Mouse (Mus musculus) intestine, embryonic 15.5 days (tissue): ENCODE measurements around the gene Pde1c. TPM values are rescaled to one million over a fixed set of nuclear protein-coding genes. Genes with fewer than 3 reads are reported as not detected.
"Not testable (repeated sequence)": the region's sequence is repeated elsewhere in the genome, so short reads cannot be mapped to it uniquely, and the experiment has no call there.

Experiments used
- ATAC-seq: fragments of 200-750 bp; cut with Nextera tagmentation; 2 replicates; pipeline ENCODE4 v1.8.0; 2017; ENCODE audit warnings: moderate TSS enrichment, moderate library complexity
- H3K27ac ChIP-seq: fragments of 300-500 bp; sonication (generic); 2 replicates; pipeline ENCODE4 v1.5.1; 2015; ENCODE audit warnings: mild to moderate bottlenecking, inconsistent platforms
- H3K27me3 ChIP-seq: fragments of 300-500 bp; sonication (generic); replicated peaks from 2 replicates; pipeline ENCODE4 v1.6.1; 2015; ENCODE audit warnings: inconsistent platforms
- H3K36me3 ChIP-seq: fragments of 300-500 bp; sonication (generic); 2 replicates; pipeline ENCODE4 v1.6.1; 2015; ENCODE audit warnings: inconsistent platforms
- H3K4me1 ChIP-seq: fragments of 300-500 bp; sonication (generic); replicated peaks from 2 replicates; pipeline ENCODE4 v1.6.1; 2015; ENCODE audit warnings: inconsistent platforms
- H3K4me2 ChIP-seq: fragments of 300-500 bp; sonication (generic); replicated peaks from 2 replicates; pipeline ENCODE4 v1.6.1; 2015; ENCODE audit warnings: mild to moderate bottlenecking, inconsistent platforms
- H3K4me3 ChIP-seq: fragments of 300-500 bp; sonication (generic); replicated peaks from 2 replicates; pipeline ENCODE4 v1.5.1; 2015; ENCODE audit warnings: inconsistent platforms
- H3K9ac ChIP-seq: fragments of 300-500 bp; sonication (generic); 2 replicates; pipeline ENCODE4 v1.6.1; 2015; ENCODE audit warnings: inconsistent platforms
- H3K9me3 ChIP-seq: fragments of 300-500 bp; sonication (generic); 2 replicates; pipeline ENCODE4 v1.6.1; 2016; ENCODE audit warnings: inconsistent platforms
- WGBS: fragments of 180-500 bp; shearing (Covaris S2); methylation state at CpG from one replicate; pipeline ENCODE4 v1.1.7; 2015; 5-methylcytosine and 5-hydroxymethylcytosine counted together
- polyA plus RNA-seq: library from polyadenylated mRNA; unstranded; fragments of >200 nt; fragmentation: Nextera tagmentation; extraction: Ambion mirVana; gene quantifications from 2 replicates; pipeline ENCODE4 v1.2.1, GENCODE M21; 2015

Gene Pde1c
- 1.9 TPM in 2 replicates for polyA plus RNA-seq

GRCm38 (mm10) chr6:56568470-56569372, at the start of gene Pde1c:
Gene Pde1c, minus strand, starts transcription at chr6:56569103.
- Histone ChIP-seq H3K27ac (no peak within 1 kb of the TSS), H3K36me3 (no peaks in the 10 kb centered on the region), H3K4me1 (no peaks in the 10 kb centered on the region), H3K4me2 (peak within 1 kb of the TSS; percentile 99), H3K27me3 (peaks cover 6% of the 10 kb centered on the region; the same call in 1 of the 2 replicates), H3K9me3 (no peaks in the 10 kb centered on the region), H3K9ac (peak within 1 kb of the TSS; percentile 58), H3K4me3 (peak within 1 kb of the TSS; percentile 73)
- under 1% methylated on average over 48 of the region's 48 CpGs for WGBS
- ATAC-seq: peak; percentile 90

DNA sequence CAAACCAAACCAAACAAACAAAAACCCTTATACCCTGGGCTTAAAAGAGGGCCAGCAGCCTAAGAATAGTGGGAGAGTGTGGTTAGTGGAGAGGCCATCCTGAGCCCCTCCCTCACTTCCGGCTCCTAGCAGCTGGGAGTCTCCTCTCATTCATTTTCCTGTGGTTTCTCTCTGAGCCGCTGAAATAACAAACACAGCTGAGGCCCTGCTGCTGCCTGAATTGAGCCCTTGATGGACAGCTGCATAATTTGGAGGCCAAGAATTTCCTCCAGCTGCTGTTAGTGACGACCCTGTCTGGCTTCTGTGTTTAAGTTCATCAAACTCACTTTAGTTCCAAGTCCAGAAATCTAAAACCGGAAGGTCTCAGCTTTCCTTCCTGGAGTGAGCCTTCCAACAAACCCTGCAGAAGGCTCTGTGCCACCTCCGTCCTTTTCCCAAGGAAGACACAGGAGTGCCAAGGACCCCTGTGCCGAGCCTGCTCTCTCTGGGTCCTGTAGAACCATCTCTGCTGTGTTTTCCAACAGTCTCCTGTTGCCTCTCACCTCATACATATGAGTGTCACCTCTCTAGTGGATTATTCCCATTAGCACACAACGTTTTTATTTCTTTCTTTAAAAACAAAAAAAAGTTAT, 48.2 kb upstream of the Pde1c start:
- 11% methylated on average over 7 of the region's 7 CpGs for WGBS
- Histone ChIP-seq H3K9ac (no peak overlapping the region), H3K9me3 (no peaks in the 10 kb centered on the region), H3K4me3 (no peak overlapping the region), H3K27me3 (no peaks in the 10 kb centered on the region), H3K36me3 (no peaks in the 10 kb centered on the region), H3K27ac (peak overlapping the region; percentile 71), H3K4me1 (no peaks in the 10 kb centered on the region), H3K4me2 (no peak overlapping the region)
- peak; percentile 87 for ATAC-seq

DNA sequence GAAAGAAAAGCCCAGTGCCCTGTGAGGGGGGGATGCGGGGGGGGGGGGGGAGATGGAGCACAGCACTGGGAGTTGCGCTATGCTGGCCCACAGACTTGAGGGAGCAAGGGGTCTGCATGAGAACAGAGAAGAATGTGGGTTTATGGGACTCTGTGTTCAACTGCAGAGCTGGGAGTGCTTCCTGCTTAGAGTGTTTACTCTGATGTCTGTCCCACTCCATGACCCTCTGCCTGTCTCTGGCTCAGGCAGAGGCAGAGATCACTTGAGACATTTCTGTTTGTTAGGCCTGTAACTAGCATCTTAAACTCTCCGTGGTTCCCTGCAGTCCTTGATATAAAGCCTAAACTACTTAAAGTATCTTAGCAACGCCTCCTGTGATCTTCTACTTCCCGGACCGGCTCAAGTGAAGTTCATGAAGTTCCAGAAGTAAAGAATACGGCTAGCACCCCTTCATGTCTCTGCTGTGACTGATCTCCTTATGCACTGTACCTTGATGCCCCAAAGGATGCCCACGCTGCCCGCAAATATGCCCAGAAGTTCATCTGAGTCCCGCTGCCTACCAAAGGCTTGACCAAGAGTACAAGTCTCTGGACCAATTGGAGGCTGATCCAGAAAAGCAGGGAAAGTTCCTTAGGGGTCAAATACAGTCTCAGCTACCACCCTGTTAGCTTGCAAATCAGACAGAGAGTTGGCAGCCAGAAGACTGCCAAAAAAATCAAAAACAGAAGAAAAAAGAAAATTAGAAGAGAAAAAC, 47.5 kb upstream of the Pde1c start:
- 48% methylated on average over 10 of the region's 10 CpGs for WGBS
- ATAC-seq: peak; percentile 51
- H3K4me2 ChIP-seq: no peak overlapping the region
- H3K9me3 ChIP-seq: no peaks in the 10 kb centered on the region
- no peaks in the 10 kb centered on the region for H3K4me1 ChIP-seq
- no peaks in the 10 kb centered on the region for H3K36me3 ChIP-seq
- no peak overlapping the region for H3K4me3 ChIP-seq
- peak overlapping the region; percentile 71 for H3K27ac ChIP-seq
- no peak overlapping the region for H3K9ac ChIP-seq
- no peaks in the 10 kb centered on the region for H3K27me3 ChIP-seq

DNA sequence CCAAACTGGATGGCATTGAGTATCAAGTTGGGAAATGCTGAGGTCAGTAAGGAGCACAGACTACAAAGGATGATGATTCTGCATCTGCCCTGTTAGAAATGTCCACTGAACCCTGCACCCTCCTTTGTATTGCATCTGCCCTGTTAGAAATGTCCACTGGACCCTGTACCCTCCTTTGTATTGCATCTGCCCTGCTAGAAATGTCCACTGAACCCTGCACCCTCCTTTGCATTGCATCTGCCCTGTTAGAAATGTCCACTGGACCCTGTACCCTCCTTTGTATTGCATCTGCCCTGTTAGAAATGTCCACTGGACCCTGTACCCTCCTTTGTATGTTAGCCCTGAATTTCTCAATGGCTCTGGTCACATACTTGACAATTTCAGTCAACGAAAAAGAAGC, 40.6 kb upstream of the Pde1c start:
- H3K9ac ChIP-seq, H3K4me1 ChIP-seq, H3K4me2 ChIP-seq, H3K9me3 ChIP-seq, H3K4me3 ChIP-seq, H3K27ac ChIP-seq, H3K27me3 ChIP-seq, ATAC-seq, H3K36me3 ChIP-seq: not testable (repeated sequence)
- 65% methylated on average over 1 of the region's 1 CpGs for WGBS

GRCm38 (mm10) chr6:56608277-56608676, 39.4 kb upstream of the Pde1c start:
- 5% methylated on average over 4 of the region's 4 CpGs for WGBS
- Histone ChIP-seq H3K4me1 (no peaks in the 10 kb centered on the region), H3K27ac (no peak overlapping the region), H3K4me3 (no peak overlapping the region), H3K4me2 (no peak overlapping the region), H3K9ac (no peak overlapping the region), H3K36me3 (no peaks in the 10 kb centered on the region), H3K27me3 (no peaks in the 10 kb centered on the region), H3K9me3 (no peaks in the 10 kb centered on the region)
- ATAC-seq: no peak

GRCm38 (mm10) chr6:56579568-56579967, 10.7 kb upstream of the Pde1c start:
- Histone ChIP-seq H3K27ac (no peak overlapping the region), H3K27me3 (no peaks in the 10 kb centered on the region), H3K4me1 (no peaks in the 10 kb centered on the region), H3K4me3 (no peak overlapping the region), H3K9ac (no peak overlapping the region), H3K9me3 (no peaks in the 10 kb centered on the region), H3K4me2 (no peak overlapping the region), H3K36me3 (no peaks in the 10 kb centered on the region)
- no peak for ATAC-seq
- 48% methylated on average over 1 of the region's 1 CpGs for WGBS

DNA sequence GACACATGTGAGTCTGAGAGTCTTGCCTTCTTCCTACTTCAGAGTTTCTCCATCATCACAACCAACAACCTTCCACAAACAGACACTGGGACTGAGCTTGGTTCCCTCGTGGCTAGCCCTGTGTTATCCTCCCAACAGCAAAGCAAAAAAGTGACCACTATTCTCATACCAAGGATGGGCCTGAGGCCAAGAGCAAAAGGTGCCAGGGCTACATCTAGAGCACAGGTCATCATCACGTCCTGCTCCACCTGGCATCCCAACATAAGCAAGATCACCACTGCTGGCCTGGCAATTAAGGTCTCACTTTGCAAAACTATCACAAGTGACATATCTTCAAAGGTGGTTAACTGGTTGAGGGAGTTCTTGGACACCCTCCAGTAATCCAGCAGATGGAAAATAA, 8.0 kb downstream of the Pde1c start:
- Histone ChIP-seq H3K27me3 (no peaks in the 10 kb centered on the region), H3K27ac (no peak overlapping the region), H3K4me2 (no peak overlapping the region), H3K36me3 (no peaks in the 10 kb centered on the region), H3K9ac (no peak overlapping the region), H3K4me1 (0 out of 2 replicates have a peak, but pooled peaks cover 2% of the 10 kb centered on the region), H3K9me3 (no peaks in the 10 kb centered on the region), H3K4me3 (no peak overlapping the region)
- WGBS: 62% methylated on average over 2 of the region's 2 CpGs
- ATAC-seq: no peak

DNA sequence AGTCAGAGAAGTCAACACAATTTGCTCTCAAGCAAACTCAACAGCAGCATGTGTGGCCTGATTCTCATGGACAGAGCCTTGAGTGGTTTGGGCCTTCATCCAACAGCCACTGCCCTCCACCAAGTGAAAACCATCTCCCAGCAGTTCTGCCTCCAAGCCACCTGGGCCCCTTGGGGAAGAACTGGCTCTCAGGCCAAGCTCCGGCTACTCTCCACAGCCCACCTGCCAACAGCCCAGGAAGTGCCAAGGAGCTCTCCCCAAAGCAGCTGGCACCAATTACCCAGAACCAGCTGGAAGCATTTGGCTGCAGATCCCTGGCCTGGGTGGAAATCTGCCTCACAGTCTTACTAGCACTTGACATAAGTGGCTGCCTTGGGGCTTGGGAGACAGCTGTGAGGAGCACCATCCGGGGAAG, 8.4 kb downstream of the Pde1c start:
- Histone ChIP-seq H3K4me1 (0 out of 2 replicates have a peak, but pooled peaks cover 2% of the 10 kb centered on the region), H3K9ac (no peak overlapping the region), H3K36me3 (no peaks in the 10 kb centered on the region), H3K4me3 (no peak overlapping the region), H3K27me3 (no peaks in the 10 kb centered on the region), H3K4me2 (no peak overlapping the region), H3K9me3 (no peaks in the 10 kb centered on the region), H3K27ac (no peak overlapping the region)
- ATAC-seq: peak; percentile 63; the same call in 1 of the 2 replicates
- 69% methylated on average over 2 of the region's 2 CpGs for WGBS

DNA sequence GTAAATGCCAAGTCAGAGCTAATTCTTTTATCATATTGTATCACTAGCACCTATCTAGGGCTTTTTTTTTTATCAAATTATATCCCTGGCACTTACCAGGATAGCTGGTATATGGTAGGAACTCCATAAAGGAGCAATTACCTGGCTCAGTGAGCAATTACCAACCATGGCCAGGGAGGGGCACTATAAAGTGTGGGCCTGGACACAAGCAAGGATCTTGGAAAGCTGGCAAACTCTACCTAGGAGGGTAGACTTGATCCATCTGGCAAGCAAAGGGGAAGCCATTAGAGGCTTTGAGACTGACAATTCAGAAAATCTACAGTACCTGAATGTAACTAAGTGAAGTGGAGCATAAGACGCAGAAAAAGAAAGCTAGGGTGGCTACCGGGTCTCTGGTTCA, 10.2 kb downstream of the Pde1c start:
- Histone ChIP-seq H3K4me1 (0 out of 2 replicates have a peak, but pooled peaks cover 2% of the 10 kb centered on the region), H3K27ac (no peak overlapping the region), H3K9me3 (no peaks in the 10 kb centered on the region), H3K4me3 (no peak overlapping the region), H3K4me2 (no peak overlapping the region), H3K9ac (no peak overlapping the region), H3K36me3 (no peaks in the 10 kb centered on the region), H3K27me3 (no peaks in the 10 kb centered on the region)
- WGBS: 94% methylated on average over 2 of the region's 2 CpGs
- ATAC-seq: no peak

DNA sequence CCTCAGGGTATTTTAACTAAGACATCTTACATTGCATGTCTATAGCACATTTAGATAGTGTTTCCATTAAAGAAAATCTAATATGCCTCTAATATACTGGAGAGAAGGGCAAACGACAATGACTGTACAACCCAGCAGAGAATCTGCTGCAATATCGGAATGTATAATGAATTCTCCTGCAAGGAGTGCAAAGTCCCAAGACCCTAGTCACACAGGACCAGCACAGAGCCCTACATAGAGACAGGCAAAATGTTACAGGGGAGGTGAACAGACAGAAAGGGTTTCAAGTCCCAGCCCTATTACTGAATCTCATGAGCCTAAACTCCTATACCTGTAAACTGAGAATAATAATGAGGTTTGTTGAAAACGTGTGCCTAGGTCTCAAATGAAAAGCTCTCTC, 13.1 kb downstream of the Pde1c start:
- no peaks in the 10 kb centered on the region for H3K36me3 ChIP-seq
- 0 out of 2 replicates have a peak, but pooled peaks cover 2% of the 10 kb centered on the region for H3K4me1 ChIP-seq
- no peak overlapping the region for H3K9ac ChIP-seq
- no peaks in the 10 kb centered on the region for H3K27me3 ChIP-seq
- no peak overlapping the region for H3K4me3 ChIP-seq
- WGBS: 72% methylated on average over 3 of the region's 3 CpGs
- H3K4me2 ChIP-seq: no peak overlapping the region
- ATAC-seq: no peak
- H3K27ac ChIP-seq: no peak overlapping the region
- H3K9me3 ChIP-seq: no peaks in the 10 kb centered on the region

GRCm38 (mm10) chr6:56555382-56555781, 13.5 kb downstream of the Pde1c start:
- 0 out of 2 replicates have a peak, but pooled peaks cover under 1% of the 10 kb centered on the region for H3K4me1 ChIP-seq

GRCm38 (mm10) chr6:56551022-56551421, 17.9 kb downstream of the Pde1c start:
- Histone ChIP-seq H3K9me3 (no peaks in the 10 kb centered on the region), H3K4me2 (no peak overlapping the region), H3K27me3 (no peaks in the 10 kb centered on the region), H3K36me3 (no peaks in the 10 kb centered on the region), H3K9ac (no peak overlapping the region), H3K4me1 (no peaks in the 10 kb centered on the region), H3K4me3 (no peak overlapping the region), H3K27ac (no peak overlapping the region)
- WGBS: 72% methylated on average over 4 of the region's 4 CpGs
- ATAC-seq: no peak

More at GRCm38 (mm10) chr6:56555382-56555781, 13.5 kb downstream of the Pde1c start:
- no peak overlapping the region for H3K9ac ChIP-seq
- no peak overlapping the region for H3K4me2 ChIP-seq
- no peaks in the 10 kb centered on the region for H3K27me3 ChIP-seq
- no peak overlapping the region for H3K4me3 ChIP-seq
- no peaks in the 10 kb centered on the region for H3K9me3 ChIP-seq
- H3K27ac ChIP-seq: no peak overlapping the region
- no peak for ATAC-seq
- WGBS: 62% methylated on average over 4 of the region's 4 CpGs
- no peaks in the 10 kb centered on the region for H3K36me3 ChIP-seq
